Mouse (Mus musculus) testis, adult 2 months (tissue): ENCODE measurements around the gene Cpsf4.
"Not testable (repeated sequence)": the region's sequence is repeated elsewhere in the genome, so short reads cannot be mapped to it uniquely, and the experiment has no call there.

ENCODE experiments used
- CTCF ChIP-seq: fragments of 200-500 bp; IDR thresholded peaks from 2 replicates; pipeline ENCODE4 v1.5.1; 2012; ENCODE audit warnings: low read depth, mild to moderate bottlenecking, inconsistent platforms, low read length, moderate library complexity; ENCODE audit not compliant: control insufficient read depth, insufficient read depth, insufficient replicate concordance
- POLR2A ChIP-seq: fragments of 200-500 bp; IDR thresholded peaks from 2 replicates; pipeline ENCODE4 v1.6.1; 2012; ENCODE audit warnings: low read depth, mild to moderate bottlenecking, inconsistent platforms, low read length, moderate library complexity; ENCODE audit not compliant: control insufficient read depth

GRCm38 (mm10) chr5:145133275-145133674 is 33.7 kb upstream of the Cpsf4 start:
- not testable (repeated sequence) for TF ChIP-seq POLR2A, CTCF
